Mouse (Mus musculus): ENCODE measurements around the gene Dguok. TPM values are rescaled to one million over a fixed set of nuclear protein-coding genes. Genes with fewer than 3 reads are reported as not detected.

Dguok gene
- polyA plus RNA-seq, 1 experiment from 2014 or later = 62.6 TPM

DNA sequence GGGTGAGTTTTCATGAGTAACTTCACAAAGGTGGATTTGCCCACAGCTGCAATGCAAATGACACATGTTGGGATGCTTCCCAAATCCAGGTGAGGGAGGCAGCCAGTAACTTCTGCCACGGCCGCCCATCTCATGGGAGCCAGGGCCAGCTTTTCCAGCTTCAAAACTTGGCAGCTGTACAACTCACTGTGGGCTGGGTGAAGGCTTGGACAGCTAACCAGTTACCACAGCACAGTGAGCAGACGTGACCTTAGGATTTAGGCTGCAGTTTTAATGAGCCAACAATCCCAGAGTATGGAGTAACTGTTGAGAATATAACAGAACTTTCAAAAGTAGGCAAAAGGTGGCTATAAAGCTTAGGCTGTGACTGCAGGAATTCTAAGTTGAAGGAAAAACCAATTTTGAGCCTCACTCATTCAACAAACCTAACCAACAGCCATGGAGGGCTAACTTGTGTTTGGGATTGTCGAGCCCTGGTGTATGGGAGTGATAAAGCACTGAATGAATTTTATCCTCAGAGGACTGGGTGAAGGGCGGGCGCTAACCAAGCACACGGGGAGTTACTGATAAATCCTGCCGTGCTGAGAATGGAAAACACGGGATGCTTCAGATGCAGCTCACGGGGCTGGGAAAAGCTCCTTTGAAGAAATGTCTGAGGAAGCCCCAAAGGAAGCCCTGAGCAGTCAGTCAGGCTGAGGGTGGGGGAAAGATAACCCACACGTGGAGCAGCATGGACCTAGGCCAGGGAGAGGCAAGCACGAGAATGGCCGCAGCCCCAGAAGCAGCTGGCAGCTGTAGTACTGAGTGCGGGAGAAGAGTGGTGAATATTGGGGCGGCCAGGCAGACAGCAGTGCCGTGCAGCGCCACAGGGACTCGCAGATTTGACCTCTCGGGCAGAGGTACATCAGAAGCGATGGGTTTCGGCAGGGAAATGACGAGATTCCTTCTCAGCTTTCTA is 9.7 kb downstream of the Dguok start:
- no peaks in the 10 kb centered on the region for H3K9me3 ChIP-seq
- peaks cover 30% of the 10 kb centered on the region for H3K36me3 ChIP-seq
- no peak overlapping the region for H3K9ac ChIP-seq (replicated peaks)
- WGBS = 91% methylated on average over 22 of the region's 22 CpGs
- H3K4me1 ChIP-seq = no peaks in the 10 kb centered on the region
- no peak for ATAC-seq (ENCODE audit: low FRiP score, low read depth)
- no peak overlapping the region for H3K27ac ChIP-seq (replicated peaks)
- H3K4me3 ChIP-seq = no peak overlapping the region
- H3K4me2 ChIP-seq (replicated peaks) = no peak overlapping the region
- H3K27me3 ChIP-seq = no peaks in the 10 kb centered on the region

DNA sequence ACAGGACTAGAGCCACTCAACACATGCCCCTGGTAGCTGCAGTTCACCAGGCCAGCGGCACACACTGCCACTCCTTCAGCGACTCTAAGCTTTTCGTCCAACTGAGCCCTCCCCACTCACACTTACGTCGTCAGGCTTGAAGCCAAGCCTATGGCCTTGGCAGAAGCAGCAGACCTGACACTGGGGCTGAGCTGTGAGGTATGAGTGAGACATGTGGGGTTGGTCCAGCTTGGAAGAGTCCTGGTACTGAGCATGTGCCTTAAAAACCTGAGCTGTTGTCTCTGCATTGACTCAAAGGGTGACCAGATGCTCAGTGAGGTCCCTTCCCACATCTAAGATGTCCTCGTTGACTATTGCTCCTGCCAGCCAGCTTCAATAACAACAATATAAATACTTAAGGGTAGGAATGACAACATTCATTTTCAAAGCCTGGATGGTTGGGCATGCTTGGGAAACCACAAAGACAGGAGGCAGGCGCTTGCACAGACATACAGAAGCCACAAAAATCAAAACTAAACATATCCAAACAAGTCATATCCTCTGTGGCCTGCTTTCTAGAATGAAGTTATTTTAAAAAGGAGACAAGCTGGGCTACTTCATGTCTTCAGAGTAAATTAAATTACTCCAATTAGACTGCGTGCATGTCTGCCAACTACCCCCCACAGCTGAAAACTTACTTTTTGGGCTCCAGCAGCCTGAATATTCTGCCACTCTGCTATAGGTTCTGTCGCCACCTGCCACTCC is 10.6 kb downstream of the Dguok start:
- Histone ChIP-seq H3K36me3 (peaks cover 30% of the 10 kb centered on the region), H3K9me3 (no peaks in the 10 kb centered on the region), H3K9ac (replicated peaks) (no peak overlapping the region), H3K27me3 (no peaks in the 10 kb centered on the region), H3K4me1 (no peaks in the 10 kb centered on the region), H3K4me2 (replicated peaks) (no peak overlapping the region), H3K4me3 (no peak overlapping the region), H3K27ac (replicated peaks) (no peak overlapping the region)
- WGBS = 92% methylated on average over 9 of the region's 9 CpGs
- no peak for ATAC-seq (ENCODE audit: low FRiP score, low read depth)

DNA sequence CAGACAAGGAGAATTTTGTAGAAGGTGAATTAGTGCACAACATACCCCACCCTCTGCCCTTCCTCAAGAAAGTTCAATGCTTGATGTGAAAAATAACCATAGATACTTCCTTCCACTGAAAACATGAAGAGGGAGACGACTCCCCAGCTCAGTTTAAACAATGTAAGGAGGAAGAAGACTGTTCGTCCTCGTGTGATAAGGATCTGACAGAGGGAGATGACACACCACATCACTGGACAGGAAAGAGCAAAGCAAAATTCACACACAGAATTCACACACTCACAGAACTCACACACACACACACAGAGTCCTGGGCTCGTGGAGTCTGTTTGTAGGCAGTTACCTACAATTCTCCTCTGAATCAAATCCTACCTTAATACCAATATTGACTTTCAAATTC is 16.1 kb downstream of the Dguok start:
- no peak overlapping the region for H3K27ac ChIP-seq (replicated peaks)
- H3K4me2 ChIP-seq (replicated peaks) = no peak overlapping the region
- H3K27me3 ChIP-seq = no peaks in the 10 kb centered on the region
- no peak for ATAC-seq (ENCODE audit: low FRiP score, low read depth)
- H3K4me3 ChIP-seq = no peak overlapping the region
- peaks cover 66% of the 10 kb centered on the region for H3K36me3 ChIP-seq
- no peaks in the 10 kb centered on the region for H3K4me1 ChIP-seq
- H3K9me3 ChIP-seq = no peaks in the 10 kb centered on the region
- 85% methylated on average over 4 of the region's 4 CpGs for WGBS
- H3K9ac ChIP-seq (replicated peaks) = no peak overlapping the region

DNA sequence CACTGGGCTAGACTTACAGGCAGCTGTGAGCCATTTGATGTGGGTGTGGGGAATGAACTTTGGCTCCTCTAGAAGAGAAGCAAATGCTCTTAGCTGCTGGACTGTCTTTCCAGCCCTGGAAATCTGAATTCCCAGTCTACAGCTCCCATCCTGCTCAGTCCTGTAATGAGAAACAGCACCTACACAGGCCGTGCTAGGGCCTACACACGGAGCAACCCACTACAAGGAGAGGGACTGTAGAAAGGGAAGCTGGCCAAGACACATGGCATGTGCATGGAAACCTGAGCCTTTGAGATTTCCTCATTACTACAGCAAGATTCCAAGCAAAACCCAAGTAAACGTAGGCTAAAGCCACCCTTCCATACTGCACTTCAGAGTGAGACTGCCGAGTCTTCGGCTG is 18.6 kb downstream of the Dguok start:
- H3K4me3 ChIP-seq = no peak overlapping the region
- no peaks in the 10 kb centered on the region for H3K9me3 ChIP-seq
- no peak overlapping the region for H3K9ac ChIP-seq (replicated peaks)
- no peak overlapping the region for H3K27ac ChIP-seq (replicated peaks)
- peaks cover 66% of the 10 kb centered on the region for H3K36me3 ChIP-seq
- H3K27me3 ChIP-seq = no peaks in the 10 kb centered on the region
- no peak overlapping the region for H3K4me2 ChIP-seq (replicated peaks)
- no peak for ATAC-seq (ENCODE audit: low FRiP score, low read depth)
- H3K4me1 ChIP-seq = no peaks in the 10 kb centered on the region
- 88% methylated on average over 5 of the region's 5 CpGs for WGBS

DNA sequence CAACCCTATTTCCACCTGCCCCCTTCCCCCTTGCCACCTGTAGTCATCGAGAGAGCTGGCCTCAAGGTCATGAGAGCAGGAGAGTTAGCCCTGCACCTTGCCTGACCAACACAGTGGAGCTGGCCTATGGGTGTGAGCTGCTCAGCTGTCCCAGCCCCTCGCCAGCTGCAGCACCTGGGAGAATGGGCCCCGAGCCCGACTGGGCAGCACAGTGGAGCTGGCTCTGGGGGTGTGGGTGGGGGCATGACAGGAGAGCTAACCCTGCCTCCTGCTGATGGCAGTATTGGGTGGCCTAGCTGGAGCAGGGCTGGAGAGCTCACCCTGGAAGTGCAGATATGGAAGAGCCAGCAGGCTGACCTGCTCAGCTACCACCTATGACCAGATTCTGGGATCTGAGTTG is 19.5 kb downstream of the Dguok start:
- Histone ChIP-seq H3K9me3 (no peaks in the 10 kb centered on the region), H3K4me3 (no peak overlapping the region), H3K36me3 (peaks cover 70% of the 10 kb centered on the region), H3K4me2 (replicated peaks) (no peak overlapping the region), H3K27me3 (no peaks in the 10 kb centered on the region), H3K4me1 (no peaks in the 10 kb centered on the region), H3K9ac (replicated peaks) (no peak overlapping the region), H3K27ac (replicated peaks) (no peak overlapping the region)
- 86% methylated on average over 4 of the region's 4 CpGs for WGBS
- ATAC-seq (ENCODE audit: low FRiP score, low read depth) = no peak

DNA sequence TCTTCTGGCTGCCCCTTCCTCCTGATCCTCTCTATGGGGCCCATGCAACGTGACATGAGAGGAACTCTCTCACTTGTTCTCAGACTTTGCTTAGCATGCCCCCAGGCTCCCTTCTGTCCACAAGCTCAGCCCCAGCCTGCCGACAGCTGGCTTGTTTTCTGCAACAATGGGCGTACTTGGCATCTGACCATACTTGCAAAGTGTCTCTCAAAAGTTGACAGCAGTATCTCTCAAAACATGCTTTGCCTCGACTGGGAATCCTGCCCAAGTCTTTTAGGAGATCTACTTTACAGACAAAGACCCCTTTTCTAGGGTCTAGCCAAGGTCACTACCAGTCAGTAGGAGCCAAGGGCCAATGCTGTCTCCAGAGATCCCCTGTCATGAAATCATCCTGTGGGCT is 20.9 kb downstream of the Dguok start:
- Histone ChIP-seq H3K27ac (replicated peaks) (no peak overlapping the region), H3K9ac (replicated peaks) (no peak overlapping the region), H3K4me2 (replicated peaks) (no peak overlapping the region), H3K4me3 (no peak overlapping the region), H3K36me3 (peaks cover 85% of the 10 kb centered on the region), H3K9me3 (no peaks in the 10 kb centered on the region), H3K4me1 (no peaks in the 10 kb centered on the region), H3K27me3 (no peaks in the 10 kb centered on the region)
- WGBS = 85% methylated on average over 4 of the region's 4 CpGs
- ATAC-seq (ENCODE audit: low FRiP score, low read depth) = no peak

DNA sequence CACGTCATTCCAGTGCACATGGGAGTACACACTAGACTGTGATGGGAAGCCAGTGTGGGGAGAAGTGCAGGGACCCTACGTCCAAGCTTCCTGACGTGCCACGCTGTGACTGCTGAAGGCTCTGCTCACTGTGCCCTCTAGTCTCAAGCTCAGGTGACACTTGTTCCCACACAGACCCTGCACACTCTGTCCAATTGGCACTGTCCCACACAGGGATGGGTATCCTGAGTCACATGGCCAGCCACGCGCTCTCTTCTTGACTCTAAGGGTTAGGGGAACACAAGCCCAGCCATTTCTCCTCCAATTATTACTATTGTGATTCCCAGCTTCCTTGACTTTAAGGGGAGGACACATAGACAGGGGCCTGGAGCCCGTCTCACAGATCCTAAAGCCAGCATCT is 23.0 kb downstream of the Dguok start:
- H3K4me3 ChIP-seq = no peak overlapping the region
- H3K4me2 ChIP-seq (replicated peaks) = no peak overlapping the region
- 93% methylated on average over 7 of the region's 7 CpGs for WGBS
- no peaks in the 10 kb centered on the region for H3K27me3 ChIP-seq
- H3K36me3 ChIP-seq = peaks cover 82% of the 10 kb centered on the region
- H3K9me3 ChIP-seq = no peaks in the 10 kb centered on the region
- no peaks in the 10 kb centered on the region for H3K4me1 ChIP-seq
- H3K9ac ChIP-seq (replicated peaks) = no peak overlapping the region
- no peak overlapping the region for H3K27ac ChIP-seq (replicated peaks)
- ATAC-seq (ENCODE audit: low FRiP score, low read depth) = no peak

DNA sequence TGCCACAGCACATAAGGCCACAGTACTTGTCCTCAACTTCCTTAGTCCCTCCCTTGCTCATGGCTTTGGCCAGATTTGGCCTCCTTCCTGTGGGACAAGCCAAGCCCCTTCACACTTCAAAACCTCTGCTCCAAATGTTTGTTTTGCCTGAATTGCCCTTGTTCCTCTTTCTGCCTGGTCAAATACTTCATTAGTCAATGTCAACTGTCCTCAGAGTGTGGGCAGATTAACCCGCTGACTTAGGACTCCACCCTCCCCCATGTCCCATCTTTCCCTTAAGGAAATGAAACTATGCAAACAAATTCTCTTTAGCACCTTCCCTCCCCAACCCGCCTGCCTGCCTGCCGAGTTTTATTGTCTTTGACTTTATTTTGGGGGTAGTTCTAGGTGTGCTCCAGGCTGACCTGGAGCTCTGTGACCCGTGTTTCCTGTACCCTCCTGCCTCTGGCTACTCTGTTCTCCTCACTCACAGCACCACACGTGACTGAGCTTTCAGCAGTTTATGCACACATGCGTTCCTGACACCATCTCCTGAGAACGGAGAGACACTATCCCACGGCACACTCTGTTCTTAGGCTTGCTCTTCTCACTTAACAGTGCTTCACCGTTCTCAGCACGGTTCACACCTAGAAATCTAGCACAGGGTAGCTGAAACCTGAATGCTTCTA is 24.2 kb downstream of the Dguok start:
- 83% methylated on average over 10 of the region's 10 CpGs for WGBS
- H3K4me1 ChIP-seq = no peaks in the 10 kb centered on the region
- H3K9ac ChIP-seq (replicated peaks) = no peak overlapping the region
- H3K4me3 ChIP-seq = no peak overlapping the region
- H3K36me3 ChIP-seq = peaks cover 70% of the 10 kb centered on the region
- no peak overlapping the region for H3K4me2 ChIP-seq (replicated peaks)
- no peaks in the 10 kb centered on the region for H3K9me3 ChIP-seq
- H3K27me3 ChIP-seq = no peaks in the 10 kb centered on the region
- no peak overlapping the region for H3K27ac ChIP-seq (replicated peaks)
- ATAC-seq (ENCODE audit: low FRiP score, low read depth) = no peak

DNA sequence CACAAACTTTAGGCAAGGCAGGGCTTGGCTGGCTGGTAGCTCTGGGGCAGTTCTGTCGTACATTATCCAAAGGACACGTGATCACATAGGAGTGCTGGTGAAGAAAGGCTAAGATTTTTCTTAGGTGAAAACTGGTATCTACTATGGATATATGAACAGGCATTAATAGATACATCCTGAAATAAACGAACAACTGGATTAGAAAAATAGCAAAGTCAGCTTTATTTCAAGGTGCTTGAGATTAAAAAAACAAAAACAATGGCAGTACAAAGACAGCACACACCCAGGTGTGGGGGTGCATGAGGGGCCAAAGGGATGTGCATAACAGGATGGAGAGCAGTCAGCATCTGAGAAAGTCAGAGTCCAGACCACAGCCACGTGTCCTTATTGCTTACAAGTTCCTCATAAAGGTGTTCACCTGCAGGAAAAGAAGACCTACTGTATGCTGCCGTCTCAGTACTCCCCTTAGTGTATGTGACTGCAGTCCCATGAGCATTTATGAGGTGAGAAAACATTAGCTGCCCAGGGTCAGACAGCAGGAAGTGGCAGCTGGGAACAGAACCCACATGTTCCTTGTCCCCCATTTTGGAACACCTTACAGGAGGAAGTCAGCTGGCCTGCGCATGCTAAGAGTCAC is 26.6 kb downstream of the Dguok start:
- Histone ChIP-seq H3K4me1 (no peaks in the 10 kb centered on the region), H3K9me3 (no peaks in the 10 kb centered on the region), H3K4me2 (replicated peaks) (no peak overlapping the region), H3K4me3 (no peak overlapping the region), H3K27me3 (no peaks in the 10 kb centered on the region), H3K27ac (replicated peaks) (no peak overlapping the region), H3K36me3 (peaks cover 46% of the 10 kb centered on the region), H3K9ac (replicated peaks) (no peak overlapping the region)
- no peak for ATAC-seq (ENCODE audit: low FRiP score, low read depth)
- WGBS = 90% methylated on average over 6 of the region's 6 CpGs

DNA sequence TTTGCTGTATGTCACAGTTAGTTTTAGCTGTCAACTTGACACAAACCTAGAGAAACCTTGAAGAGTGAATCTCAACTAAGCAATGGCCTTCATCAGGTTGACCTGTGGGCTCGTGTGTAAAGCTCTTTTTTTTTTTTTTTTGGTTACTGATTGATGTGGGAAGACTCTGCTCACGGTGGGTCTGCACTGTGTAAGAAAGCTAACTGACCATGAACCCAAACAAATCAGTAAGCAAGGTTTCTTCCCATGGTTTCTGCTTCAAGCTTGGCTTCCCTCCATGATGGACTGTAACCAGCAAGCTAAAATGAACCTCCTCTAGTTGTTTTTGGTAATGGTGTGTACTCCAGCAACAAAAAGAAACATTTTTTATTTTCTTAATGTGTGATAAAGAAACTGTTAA is 27.6 kb downstream of the Dguok start:
- no peak overlapping the region for H3K4me3 ChIP-seq
- no peaks in the 10 kb centered on the region for H3K27me3 ChIP-seq
- WGBS = 79% methylated on average over 2 of the region's 2 CpGs
- H3K4me2 ChIP-seq (replicated peaks) = no peak overlapping the region
- no peaks in the 10 kb centered on the region for H3K4me1 ChIP-seq
- no peaks in the 10 kb centered on the region for H3K9me3 ChIP-seq
- no peak overlapping the region for H3K9ac ChIP-seq (replicated peaks)
- ATAC-seq (ENCODE audit: low FRiP score, low read depth) = no peak
- H3K36me3 ChIP-seq = peaks cover 39% of the 10 kb centered on the region
- no peak overlapping the region for H3K27ac ChIP-seq (replicated peaks)

DNA sequence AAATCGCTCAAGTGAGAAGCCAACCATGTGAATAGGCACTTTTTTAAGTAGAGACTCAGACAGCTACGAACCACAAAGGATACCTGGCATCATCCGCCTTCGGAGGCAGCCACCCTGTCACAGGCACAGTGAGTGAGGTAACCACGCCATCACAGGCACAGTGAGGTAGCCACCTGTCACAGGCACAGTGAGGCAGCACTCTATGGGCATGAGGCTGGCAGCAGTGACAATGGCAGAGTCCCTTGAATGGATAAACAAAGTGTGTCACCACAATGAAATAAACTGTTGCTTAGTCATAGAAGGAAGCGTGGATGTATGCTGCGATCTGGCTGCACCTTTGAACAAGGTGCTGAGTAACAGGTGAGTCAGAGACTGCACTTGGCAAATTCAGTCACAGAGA is 28.1 kb downstream of the Dguok start:
- Histone ChIP-seq H3K4me3 (no peak overlapping the region), H3K4me2 (replicated peaks) (no peak overlapping the region), H3K27ac (replicated peaks) (no peak overlapping the region), H3K9me3 (no peaks in the 10 kb centered on the region), H3K9ac (replicated peaks) (no peak overlapping the region), H3K27me3 (no peaks in the 10 kb centered on the region), H3K36me3 (peaks cover 39% of the 10 kb centered on the region), H3K4me1 (no peaks in the 10 kb centered on the region)
- 94% methylated on average over 7 of the region's 7 CpGs for WGBS
- no peak for ATAC-seq (ENCODE audit: low FRiP score, low read depth)

DNA sequence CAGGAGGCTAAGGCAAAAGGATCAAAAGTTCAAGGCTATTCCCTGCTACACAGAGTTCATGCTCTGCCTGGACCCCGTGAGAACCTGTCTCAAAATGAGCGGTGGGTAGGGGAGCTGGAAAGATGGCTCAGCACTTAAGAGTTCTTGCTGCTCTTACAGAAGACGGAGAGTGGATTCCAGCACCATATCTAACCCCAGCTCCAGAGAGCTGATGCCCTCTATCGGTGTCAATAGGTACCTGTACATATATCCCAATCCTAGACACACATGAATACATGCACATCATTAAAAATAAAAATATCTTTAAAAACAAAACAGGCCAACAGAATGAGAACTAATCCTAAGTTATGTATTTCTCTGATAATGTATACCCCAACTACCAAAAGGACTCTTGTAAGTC is 28.6 kb downstream of the Dguok start:
- H3K4me3 ChIP-seq = no peak overlapping the region
- H3K4me2 ChIP-seq (replicated peaks) = no peak overlapping the region
- ATAC-seq (ENCODE audit: low FRiP score, low read depth) = no peak
- H3K4me1 ChIP-seq = no peaks in the 10 kb centered on the region
- no peak overlapping the region for H3K27ac ChIP-seq (replicated peaks)
- H3K9me3 ChIP-seq = no peaks in the 10 kb centered on the region
- no peaks in the 10 kb centered on the region for H3K27me3 ChIP-seq
- H3K9ac ChIP-seq (replicated peaks) = no peak overlapping the region
- WGBS = 72% methylated on average over 4 of the region's 4 CpGs
- H3K36me3 ChIP-seq = peaks cover 39% of the 10 kb centered on the region
